Mouse (Mus musculus) hindbrain, embryonic 15.5 days (tissue): ENCODE results near the gene Mypop. TPM values are rescaled to one million over a fixed set of nuclear protein-coding genes. Genes with fewer than 3 reads are reported as not detected.

Experiments used
- ATAC-seq: fragments of 200-750 bp; cut with Nextera tagmentation; 2 replicates; pipeline ENCODE4 v1.8.0; 2017; ENCODE audit warnings: low read depth, moderate number of reproducible peaks, moderate TSS enrichment; ENCODE audit not compliant: low FRiP score
- H3K27ac ChIP-seq: fragments of 300-500 bp; sonication (generic); replicated peaks from 2 replicates; pipeline ENCODE4 v1.5.1; 2015; ENCODE audit warnings: mild to moderate bottlenecking, inconsistent platforms
- H3K27me3 ChIP-seq: fragments of 300-500 bp; sonication (generic); 2 replicates; pipeline ENCODE4 v1.6.1; 2015; ENCODE audit warnings: control low read depth, inconsistent platforms
- H3K36me3 ChIP-seq: fragments of 300-500 bp; sonication (generic); 2 replicates; pipeline ENCODE4 v1.6.1; 2015; ENCODE audit warnings: control low read depth, inconsistent platforms
- H3K4me1 ChIP-seq: fragments of 300-500 bp; sonication (generic); replicated peaks from 2 replicates; pipeline ENCODE4 v1.6.1; 2015; ENCODE audit warnings: control low read depth, inconsistent platforms
- H3K4me2 ChIP-seq: fragments of 300-500 bp; sonication (generic); 2 replicates; pipeline ENCODE4 v1.6.1; 2015; ENCODE audit warnings: moderate library complexity, mild to moderate bottlenecking, inconsistent platforms
- H3K4me3 ChIP-seq: fragments of 300-500 bp; sonication (generic); 2 replicates; pipeline ENCODE4 v1.5.1; 2015; ENCODE audit warnings: mild to moderate bottlenecking, inconsistent platforms
- H3K9ac ChIP-seq: fragments of 300-500 bp; sonication (generic); 2 replicates; pipeline ENCODE4 v1.6.1; 2015; ENCODE audit warnings: inconsistent platforms
- H3K9me3 ChIP-seq: fragments of 300-500 bp; sonication (generic); 2 replicates; pipeline ENCODE4 v1.6.1; 2016; ENCODE audit warnings: control low read depth, inconsistent platforms
- WGBS: fragments of 180-500 bp; shearing (Covaris S2); methylation state at CpG from one replicate; pipeline ENCODE4 v1.1.7; 2015; 5-methylcytosine and 5-hydroxymethylcytosine counted together
- polyA plus RNA-seq: library from polyadenylated mRNA; unstranded; fragments of >200 nt; fragmentation: Nextera tagmentation; extraction: Ambion mirVana; gene quantifications from 2 replicates; pipeline ENCODE4 v1.2.1, GENCODE M21; 2015

The Mypop gene
- polyA plus RNA-seq, 1 experiment from 2014 or later, result 7.2 TPM

- H3K9ac ChIP-seq, result peak within 1 kb of the TSS; percentile 81
- peaks cover 41% of the 10 kb centered on the region for H3K27me3 ChIP-seq
- peak within 1 kb of the TSS; percentile 64 for H3K4me2 ChIP-seq
- WGBS, result 4% methylated on average over 30 of the region's 30 CpGs
- peak; percentile 27 for ATAC-seq
- no peaks in the 10 kb centered on the region for H3K36me3 ChIP-seq
- H3K4me1 ChIP-seq, result peaks cover 17% of the 10 kb centered on the region
- peak within 1 kb of the TSS; percentile 81 for H3K4me3 ChIP-seq
- no peaks in the 10 kb centered on the region for H3K9me3 ChIP-seq
- peak within 1 kb of the TSS; percentile 66 for H3K27ac ChIP-seq
Observed at GRCm38 (mm10) chr7:19023357-19023814, 32.3 kb downstream of the Mypop start, which contains the start of gene Foxa3. Gene Foxa3, minus strand, starts transcription at chr7:19023538.

- H3K36me3 ChIP-seq, result peaks cover under 1% of the 10 kb centered on the region
- under 1% methylated on average over 41 of the region's 50 CpGs for WGBS
- ATAC-seq, result peak; percentile 95
- H3K27ac ChIP-seq, result peak within 1 kb of the TSS; percentile 66
- peak within 1 kb of the TSS; percentile 64 for H3K4me2 ChIP-seq
- peak within 1 kb of the TSS; percentile 81 for H3K9ac ChIP-seq
- peaks cover 41% of the 10 kb centered on the region for H3K27me3 ChIP-seq
- no peaks in the 10 kb centered on the region for H3K9me3 ChIP-seq
- peak within 1 kb of the TSS; percentile 81 for H3K4me3 ChIP-seq
- H3K4me1 ChIP-seq, result peaks cover 17% of the 10 kb centered on the region
Observed at GRCm38 (mm10) chr7:19024096-19024506, 33.1 kb downstream of the Mypop start, which contains the start of gene Sympk. Gene Sympk, plus strand, starts transcription at chr7:19024377.

GRCm38 (mm10) chr7:19024581-19025255 is 33.7 kb downstream of the Mypop start:
- Histone ChIP-seq H3K9ac (peak overlapping the region; percentile 81), H3K4me3 (peak overlapping the region; percentile 81), H3K9me3 (no peaks in the 10 kb centered on the region), H3K36me3 (peaks cover 7% of the 10 kb centered on the region), H3K27ac (peak overlapping the region; percentile 66), H3K4me1 (peaks cover 17% of the 10 kb centered on the region), H3K27me3 (peaks cover 38% of the 10 kb centered on the region), H3K4me2 (peak overlapping the region; percentile 64)
- peak; percentile 67 for ATAC-seq
- WGBS, result 1% methylated on average over 28 of the region's 36 CpGs

GRCm38 (mm10) chr7:19028067-19028466 is 37.0 kb downstream of the Mypop start:
- H3K36me3 ChIP-seq, result peaks cover 36% of the 10 kb centered on the region
- no peak overlapping the region for H3K4me2 ChIP-seq
- no peak for ATAC-seq
- no peak overlapping the region for H3K4me3 ChIP-seq
- H3K9me3 ChIP-seq, result no peaks in the 10 kb centered on the region
- no peak overlapping the region for H3K9ac ChIP-seq
- H3K27ac ChIP-seq, result no peak overlapping the region
- H3K4me1 ChIP-seq, result peaks cover 17% of the 10 kb centered on the region
- peaks cover 8% of the 10 kb centered on the region for H3K27me3 ChIP-seq

GRCm38 (mm10) chr7:19029084-19029653 is 38.1 kb downstream of the Mypop start:
- WGBS, result 66% methylated on average over 6 of the region's 6 CpGs
- H3K9me3 ChIP-seq, result no peaks in the 10 kb centered on the region
- H3K27me3 ChIP-seq, result no peaks in the 10 kb centered on the region
- no peak overlapping the region for H3K4me3 ChIP-seq
- no peak overlapping the region for H3K9ac ChIP-seq
- peak; percentile 20; the same call in 1 of the 2 replicates for ATAC-seq
- H3K36me3 ChIP-seq, result peaks cover 44% of the 10 kb centered on the region
- H3K27ac ChIP-seq, result no peak overlapping the region
- no peak overlapping the region for H3K4me2 ChIP-seq
- peaks cover 15% of the 10 kb centered on the region for H3K4me1 ChIP-seq

- no peak overlapping the region for H3K4me2 ChIP-seq
- no peak for ATAC-seq
- H3K4me1 ChIP-seq, result no peaks in the 10 kb centered on the region
- no peak overlapping the region for H3K9ac ChIP-seq
- no peaks in the 10 kb centered on the region for H3K27me3 ChIP-seq
- 27% methylated on average over 4 of the region's 4 CpGs for whole genome bisulfite sequencing
- peaks cover 66% of the 10 kb centered on the region for H3K36me3 ChIP-seq
- no peak overlapping the region for H3K4me3 ChIP-seq
- no peak overlapping the region for H3K27ac ChIP-seq
- H3K9me3 ChIP-seq, result no peaks in the 10 kb centered on the region
Observed at GRCm38 (mm10) chr7:19031641-19032040, 40.6 kb downstream of the Mypop start.

GRCm38 (mm10) chr7:19044616-19045015 is 53.6 kb downstream of the Mypop start:
- Histone ChIP-seq H3K4me1 (no peaks in the 10 kb centered on the region), H3K27ac (no peak overlapping the region), H3K4me2 (no peak overlapping the region), H3K27me3 (no peaks in the 10 kb centered on the region), H3K9ac (no peak overlapping the region), H3K4me3 (no peak overlapping the region), H3K9me3 (no peaks in the 10 kb centered on the region), H3K36me3 (peaks cover 93% of the 10 kb centered on the region)
- no peak for ATAC-seq
- WGBS, result 97% methylated on average over 6 of the region's 6 CpGs

- no peak for ATAC-seq
- no peak overlapping the region for H3K27ac ChIP-seq
- no peaks in the 10 kb centered on the region for H3K9me3 ChIP-seq
- no peak overlapping the region for H3K4me2 ChIP-seq
- H3K36me3 ChIP-seq, result peaks cover 92% of the 10 kb centered on the region
- H3K4me3 ChIP-seq, result no peak overlapping the region
- H3K4me1 ChIP-seq, result no peaks in the 10 kb centered on the region
- whole genome bisulfite sequencing, result 95% methylated on average over 11 of the region's 11 CpGs
- no peaks in the 10 kb centered on the region for H3K27me3 ChIP-seq
- H3K9ac ChIP-seq, result no peak overlapping the region
Observed at GRCm38 (mm10) chr7:19046286-19047069, 55.4 kb downstream of the Mypop start.

GRCm38 (mm10) chr7:19048006-19048527 is 57.0 kb downstream of the Mypop start:
- 88% methylated on average over 14 of the region's 14 CpGs for WGBS
- Histone ChIP-seq H3K4me2 (no peak overlapping the region), H3K9ac (no peak overlapping the region), H3K27me3 (no peaks in the 10 kb centered on the region), H3K4me1 (no peaks in the 10 kb centered on the region), H3K27ac (no peak overlapping the region), H3K9me3 (no peaks in the 10 kb centered on the region), H3K4me3 (no peak overlapping the region), H3K36me3 (peaks cover 79% of the 10 kb centered on the region)
- ATAC-seq, result no peak

GRCm38 (mm10) chr7:19049252-19049651 is 58.2 kb downstream of the Mypop start:
- Histone ChIP-seq H3K9ac (no peak overlapping the region), H3K27ac (no peak overlapping the region), H3K4me1 (peaks cover 3% of the 10 kb centered on the region), H3K36me3 (peaks cover 70% of the 10 kb centered on the region), H3K4me3 (no peak overlapping the region), H3K27me3 (no peaks in the 10 kb centered on the region), H3K4me2 (no peak overlapping the region), H3K9me3 (no peaks in the 10 kb centered on the region)
- WGBS, result 95% methylated on average over 5 of the region's 5 CpGs
- no peak for ATAC-seq

- Histone ChIP-seq H3K36me3 (peaks cover 60% of the 10 kb centered on the region), H3K9me3 (no peaks in the 10 kb centered on the region), H3K27me3 (no peaks in the 10 kb centered on the region), H3K9ac (no peak overlapping the region), H3K27ac (no peak overlapping the region), H3K4me3 (no peak overlapping the region), H3K4me2 (no peak overlapping the region), H3K4me1 (peaks cover 10% of the 10 kb centered on the region)
- WGBS, result 89% methylated on average over 8 of the region's 8 CpGs
- no peak for ATAC-seq
Observed at GRCm38 (mm10) chr7:19050172-19050571, 59.1 kb downstream of the Mypop start.

- 72% methylated on average over 4 of the region's 4 CpGs for WGBS
- Histone ChIP-seq H3K4me3 (no peak overlapping the region), H3K36me3 (peaks cover 50% of the 10 kb centered on the region), H3K27ac (no peak overlapping the region), H3K27me3 (no peaks in the 10 kb centered on the region), H3K4me1 (peaks cover 10% of the 10 kb centered on the region), H3K4me2 (no peak overlapping the region), H3K9ac (no peak overlapping the region), H3K9me3 (no peaks in the 10 kb centered on the region)
- no peak for ATAC-seq
Observed at GRCm38 (mm10) chr7:19051161-19051560, 60.1 kb downstream of the Mypop start.
